Mouse (Mus musculus) naive thymus-derived CD4-positive, alpha-beta T cell, adult 2 months (primary cell): Measurements from ENCODE around the gene Socs2.

Experiments
- DNase-seq: peaks from one replicate; pipeline ENCODE4 v3.0.0-alpha.2; 2011; ENCODE audit warnings: low read depth

Gene Socs2

DNA sequence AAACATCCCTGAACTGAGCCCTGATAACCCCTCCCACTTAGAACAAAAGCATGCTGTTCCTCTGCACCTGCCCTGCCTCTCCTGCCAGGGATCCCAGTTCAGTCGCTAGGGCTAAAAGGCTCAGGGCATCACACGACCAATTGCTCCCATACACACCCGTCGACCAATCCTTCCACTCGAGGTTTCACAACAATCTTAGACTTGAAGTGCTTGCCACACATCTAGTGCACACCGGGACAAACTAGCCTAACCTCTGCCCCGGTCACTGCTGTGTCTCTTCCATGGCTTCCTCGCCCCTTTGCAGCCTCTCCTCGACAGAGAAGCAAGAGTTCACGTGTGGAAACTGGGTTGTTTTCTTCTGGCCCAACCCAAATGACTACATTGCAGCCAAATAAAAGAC is 3.3 kb upstream of the Socs2 start:
- DNase-seq, result no peak

DNA sequence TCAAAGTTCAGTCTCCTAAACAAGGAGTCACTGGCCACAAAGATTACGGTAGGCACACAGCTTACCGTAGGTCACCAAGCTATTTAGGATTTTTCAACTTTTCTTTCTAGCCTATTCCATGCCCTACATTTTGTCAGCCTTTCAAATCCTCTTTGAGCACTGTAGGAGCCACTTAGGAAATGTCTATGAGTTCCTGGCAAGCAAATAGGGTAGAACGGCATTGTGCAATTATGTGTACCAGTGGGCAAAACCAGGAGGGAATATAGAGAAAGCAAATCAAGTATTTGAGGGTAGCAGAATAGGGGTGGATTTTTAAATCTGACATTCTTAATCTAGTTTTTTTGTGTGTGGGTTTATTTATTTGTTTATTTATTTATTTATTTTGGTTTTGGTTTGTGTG is 2.7 kb upstream of the Socs2 start:
- DNase-seq, result no peak

DNA sequence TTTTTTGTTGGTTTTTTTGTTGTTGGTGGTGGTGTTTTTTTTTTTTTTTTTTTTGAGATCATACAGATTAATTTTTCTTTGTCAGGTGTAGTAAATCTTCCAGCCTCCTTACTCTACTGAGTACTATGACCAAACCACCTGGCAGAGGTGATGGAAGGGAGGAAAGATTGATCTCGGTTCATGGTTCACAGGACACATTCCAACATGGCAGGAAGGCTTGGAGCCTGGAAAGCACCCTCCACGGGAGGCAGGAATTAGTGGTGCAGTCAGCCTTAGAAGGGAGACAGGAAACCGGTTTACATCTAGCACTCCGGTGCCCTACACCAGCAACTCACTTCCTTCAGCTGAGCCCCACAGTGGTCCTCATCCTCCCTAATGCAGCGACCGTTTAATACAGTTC is 1.7 kb upstream of the Socs2 start:
- peak; percentile 12 for DNase-seq

DNA sequence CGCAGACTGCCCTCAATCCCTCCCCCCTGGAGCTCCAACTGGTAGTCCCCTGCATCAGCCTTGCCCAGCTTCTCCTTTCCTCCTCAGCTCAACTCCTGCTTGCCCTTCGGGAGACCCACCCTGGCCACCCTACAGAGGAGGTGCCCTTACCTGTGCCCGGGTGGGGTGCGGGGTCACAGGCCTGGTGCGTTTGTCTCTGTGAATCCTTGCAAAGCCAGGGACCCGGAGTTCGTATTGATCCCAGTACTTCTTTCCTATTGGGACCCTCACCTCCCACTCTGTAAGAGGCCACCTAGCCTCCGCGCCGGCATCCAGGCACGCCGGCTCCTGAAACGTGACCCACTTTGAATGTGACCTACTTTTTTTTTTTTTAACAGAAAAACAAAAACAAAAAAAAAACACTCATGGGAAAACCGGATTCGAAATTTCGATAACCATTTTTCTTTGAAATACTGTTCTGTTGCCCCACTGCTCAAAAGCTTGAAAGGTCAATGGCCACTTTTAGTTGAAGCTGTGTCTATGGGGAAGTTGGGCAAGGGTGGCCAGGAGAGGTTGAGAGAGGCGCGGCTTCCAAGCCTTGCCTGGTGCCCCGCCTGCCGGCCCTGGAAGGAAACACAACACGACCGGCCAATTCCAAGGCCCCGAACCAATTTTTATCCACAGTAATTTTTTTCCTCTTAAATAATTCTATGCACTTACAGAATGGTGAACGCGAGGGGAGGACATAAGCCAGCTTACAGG is 686 bp upstream of the Socs2 start:
- DNase-seq, result peak; percentile 28

DNA sequence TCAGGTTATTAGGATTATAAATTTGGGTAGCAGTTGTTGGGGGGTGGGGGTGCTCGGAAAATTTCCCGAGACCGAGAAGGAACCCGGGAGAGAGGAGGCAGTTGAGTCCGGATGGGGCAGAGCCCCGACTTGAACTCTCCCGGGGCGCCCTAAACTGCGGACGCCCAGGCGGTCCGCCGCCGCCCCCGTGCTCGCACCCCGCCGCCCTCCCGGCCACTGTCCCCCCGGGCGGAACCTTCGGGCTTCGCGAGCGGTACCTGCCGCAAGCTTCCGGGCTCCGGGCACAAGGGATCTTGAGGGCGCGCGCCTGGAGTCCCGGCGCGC is 657 bp downstream of the Socs2 start:
- DNase-seq, result peak; percentile 4

DNA sequence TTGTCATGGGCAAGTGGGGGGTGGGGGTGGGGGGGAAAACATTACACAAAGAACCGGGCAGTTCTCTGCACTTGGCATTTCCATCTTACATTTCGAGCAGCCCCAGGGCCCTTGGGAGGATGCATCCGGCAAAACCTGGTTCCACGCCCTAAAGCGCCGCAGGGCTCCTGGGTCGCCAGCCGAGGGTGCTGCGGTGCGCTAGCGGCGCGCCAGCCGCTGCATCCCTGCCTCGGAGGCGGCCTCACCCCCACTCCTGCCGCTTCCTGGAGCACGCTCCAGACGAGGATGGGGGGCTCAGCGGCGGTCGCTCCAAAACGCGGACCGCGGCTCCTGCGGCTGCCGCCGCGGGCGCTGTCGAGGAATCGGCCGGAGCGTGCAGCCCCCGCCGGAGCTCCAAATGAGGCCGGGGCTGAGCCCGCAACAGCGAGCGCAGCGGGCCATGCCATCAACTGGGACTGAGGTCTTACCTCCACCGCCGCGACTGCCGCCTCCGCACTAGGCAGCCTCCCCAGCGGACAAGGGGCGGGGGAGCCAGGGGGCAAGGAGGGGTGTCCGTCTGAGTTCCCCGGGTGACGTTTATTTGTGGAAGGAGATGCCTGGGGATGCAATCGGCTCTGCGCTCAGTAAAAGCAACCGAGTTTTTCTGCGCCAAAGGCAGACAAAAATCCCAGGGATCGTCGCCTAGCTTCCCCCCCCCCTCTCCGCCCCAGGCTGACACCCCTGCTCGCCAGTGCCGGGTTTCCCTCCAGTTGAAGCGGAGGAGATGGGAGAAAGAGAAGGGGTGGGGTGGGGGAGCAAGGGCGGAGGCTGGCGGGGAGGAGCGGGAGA is 1.2 kb downstream of the Socs2 start:
- peak; percentile 19 for DNase-seq

DNA sequence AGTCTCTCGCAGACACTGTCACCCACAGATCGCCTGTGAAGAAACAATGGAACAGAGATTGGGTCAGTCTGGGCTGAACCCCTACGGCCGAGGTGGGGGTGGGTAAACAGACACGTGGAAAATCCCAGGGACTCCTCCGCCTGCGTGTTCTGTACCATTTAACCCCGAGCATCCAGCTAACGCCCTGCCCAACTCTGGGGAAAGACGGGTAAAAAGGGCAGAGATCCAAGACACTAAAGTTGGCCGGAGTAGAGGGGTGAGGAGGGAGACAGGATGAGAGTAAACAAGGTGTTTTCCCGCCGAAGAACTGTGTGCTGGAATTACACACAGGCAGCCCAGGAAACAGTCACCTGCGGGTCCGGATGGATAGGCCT is 1.8 kb downstream of the Socs2 start:
- DNase-seq, result no peak

DNA sequence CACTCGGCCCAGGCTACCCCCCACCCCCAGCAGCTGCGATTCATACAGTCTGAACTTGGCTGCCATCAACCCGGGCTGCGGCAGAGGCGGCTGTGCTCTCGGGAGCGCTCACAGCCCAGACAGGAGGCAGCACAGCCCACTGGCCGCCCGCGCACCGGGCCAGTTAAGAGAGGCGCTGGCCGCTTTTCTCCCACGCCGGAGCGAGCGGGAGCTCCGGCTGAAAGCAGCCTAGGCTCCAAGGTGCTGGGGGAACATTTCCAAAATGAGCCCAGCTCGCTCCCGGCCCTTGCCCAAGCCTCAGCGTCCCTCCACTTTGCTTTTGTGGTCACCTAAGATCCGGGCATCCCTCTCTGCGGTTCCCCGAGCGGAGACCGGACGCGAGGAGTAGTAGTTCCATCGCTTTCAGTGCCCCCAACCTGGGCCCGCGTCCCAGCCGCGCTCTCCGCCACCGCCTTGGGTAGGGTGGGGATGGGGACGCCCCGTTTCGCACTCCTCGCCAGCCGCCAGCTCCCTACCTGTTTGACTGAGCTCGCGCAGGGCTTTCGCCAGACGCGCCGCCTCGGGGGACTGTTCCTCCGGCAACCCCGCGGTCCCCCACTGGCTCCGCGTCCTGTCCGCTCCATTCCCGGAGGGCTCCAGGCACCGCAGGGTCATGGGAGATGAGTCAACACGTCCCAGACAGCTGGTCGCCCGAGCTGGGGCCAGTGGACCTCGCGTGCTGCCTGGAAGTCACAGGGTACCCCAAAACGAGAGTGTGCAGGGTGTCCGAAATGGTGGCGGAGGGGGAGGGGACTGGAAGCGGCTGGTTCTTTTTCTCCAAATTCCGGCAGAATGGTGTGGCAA is 2.4 kb downstream of the Socs2 start:
- DNase-seq, result no peak

DNA sequence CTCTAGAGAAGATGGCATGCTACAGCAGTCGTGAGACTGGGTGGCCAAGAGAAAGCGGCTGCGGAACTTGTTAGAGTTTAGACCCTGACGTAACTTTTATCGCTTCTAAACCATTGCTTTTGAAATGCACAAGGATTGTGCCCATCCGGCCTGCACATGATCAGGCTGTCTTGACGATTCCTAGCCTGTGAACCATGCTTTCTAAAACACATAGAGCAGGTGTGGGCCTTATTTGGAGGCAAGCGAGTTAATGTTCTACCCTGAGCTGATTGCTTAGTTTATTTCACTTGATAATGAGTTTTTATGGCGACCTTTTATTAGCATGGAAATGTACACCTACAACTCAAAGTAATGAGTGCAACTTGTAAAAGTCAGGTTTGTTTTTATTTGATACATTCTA is 5.8 kb downstream of the Socs2 start:
- no peak for DNase-seq

DNA sequence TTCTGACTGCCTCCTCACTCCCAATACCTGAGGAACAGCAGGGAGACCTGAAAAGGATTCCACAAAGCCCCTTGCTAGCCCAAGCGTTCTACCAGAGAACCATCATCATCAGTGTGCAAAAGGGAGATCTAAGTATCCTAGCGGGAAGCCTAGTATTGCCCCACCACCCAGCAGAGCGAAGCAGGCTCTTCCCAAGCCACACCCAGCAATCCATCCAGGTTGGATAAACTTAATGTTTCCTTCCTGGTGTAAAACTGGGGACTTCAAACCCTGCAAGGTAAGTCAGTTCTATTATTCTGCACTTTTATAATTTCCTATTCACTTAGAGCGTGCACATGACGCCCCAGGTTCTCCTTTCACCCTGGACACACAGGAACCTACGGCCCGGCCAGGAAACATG is 6.3 kb downstream of the Socs2 start:
- no peak for DNase-seq

DNA sequence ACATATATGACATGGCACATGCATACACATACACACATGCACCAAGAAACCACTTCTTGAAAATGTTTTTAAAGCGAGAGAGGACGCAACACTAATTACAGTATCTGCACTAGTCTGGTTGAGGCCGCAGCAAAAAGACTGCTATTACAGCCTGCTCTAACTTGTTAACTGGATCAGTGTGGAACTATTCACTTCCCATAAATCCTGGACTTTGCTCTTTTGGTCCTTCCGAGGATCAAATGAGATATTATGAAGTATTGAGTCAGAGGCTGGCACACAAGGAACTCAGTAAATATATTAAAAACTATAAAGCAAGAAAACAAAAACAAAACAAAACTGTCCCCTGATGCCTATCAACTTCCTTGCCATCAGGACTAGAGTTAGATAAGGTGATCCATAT is 6.8 kb downstream of the Socs2 start:
- no peak for DNase-seq

DNA sequence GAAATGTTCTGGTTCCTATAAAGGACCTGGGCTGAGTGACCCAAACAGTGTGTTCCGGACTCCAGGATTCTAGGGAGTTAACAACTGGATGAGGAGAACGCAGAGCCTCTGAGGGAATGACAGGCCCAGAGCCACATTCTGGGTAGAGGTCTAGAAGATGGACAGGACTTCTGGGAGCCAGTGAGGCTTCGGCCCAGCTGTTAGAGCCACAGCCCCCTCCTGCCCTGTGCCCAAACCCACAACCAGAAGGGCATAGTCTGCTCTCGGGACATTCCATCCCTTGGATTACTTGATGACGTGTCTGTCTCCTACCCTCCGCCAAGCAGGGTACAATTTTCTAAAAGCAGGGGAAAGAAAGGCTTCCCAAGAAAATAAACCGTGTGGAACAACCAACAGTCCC is 7.8 kb downstream of the Socs2 start:
- DNase-seq, result no peak

DNA sequence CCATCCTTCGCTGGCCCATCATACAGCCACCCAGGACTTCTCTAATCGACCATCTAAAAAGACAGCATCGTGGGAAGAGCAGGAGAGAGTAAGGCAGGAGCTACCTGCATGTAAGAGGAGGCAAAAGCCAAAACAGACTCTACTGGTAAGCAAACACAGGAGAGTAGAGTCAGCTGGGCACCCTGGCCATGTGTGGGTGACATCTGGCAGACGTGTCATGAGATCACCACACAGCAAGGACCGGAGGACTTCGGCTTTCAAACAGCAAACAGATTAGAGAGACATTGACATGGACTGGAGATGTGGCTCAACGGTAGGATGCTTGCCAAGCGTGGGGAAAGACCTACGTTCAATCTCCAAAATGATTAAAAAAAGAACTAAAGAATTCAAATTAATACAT is 8.5 kb downstream of the Socs2 start:
- no peak for DNase-seq

DNA sequence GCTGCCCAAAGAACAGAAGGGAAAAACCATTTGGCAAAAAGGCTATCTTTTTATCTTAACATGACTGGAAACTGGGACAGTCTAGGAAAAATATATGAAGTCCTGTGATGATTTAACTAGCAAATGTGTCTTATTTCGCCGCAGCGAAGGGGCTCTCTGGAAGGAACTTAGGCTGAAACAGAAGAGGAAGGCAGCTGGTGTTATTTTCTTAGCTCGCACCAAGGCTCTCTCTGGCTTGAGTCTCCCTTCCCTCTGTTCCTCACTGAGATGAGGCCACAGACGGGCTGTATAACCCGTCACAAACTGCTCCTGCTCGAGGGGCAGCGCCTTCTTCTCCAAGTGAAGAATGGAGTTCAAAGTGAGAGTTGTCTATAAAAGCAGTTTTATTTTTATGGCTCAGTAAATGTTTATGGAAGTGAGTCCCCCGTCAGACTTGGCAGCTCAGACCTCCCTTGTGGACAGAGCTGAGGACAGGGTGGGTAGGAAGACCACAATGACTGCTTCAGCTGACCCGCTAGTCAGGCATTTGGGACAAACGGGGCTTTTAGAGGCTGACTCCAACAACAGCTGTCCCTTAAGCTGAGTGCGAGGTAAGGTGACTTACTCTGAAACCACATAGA is 9.3 kb downstream of the Socs2 start:
- DNase-seq, result no peak

DNA sequence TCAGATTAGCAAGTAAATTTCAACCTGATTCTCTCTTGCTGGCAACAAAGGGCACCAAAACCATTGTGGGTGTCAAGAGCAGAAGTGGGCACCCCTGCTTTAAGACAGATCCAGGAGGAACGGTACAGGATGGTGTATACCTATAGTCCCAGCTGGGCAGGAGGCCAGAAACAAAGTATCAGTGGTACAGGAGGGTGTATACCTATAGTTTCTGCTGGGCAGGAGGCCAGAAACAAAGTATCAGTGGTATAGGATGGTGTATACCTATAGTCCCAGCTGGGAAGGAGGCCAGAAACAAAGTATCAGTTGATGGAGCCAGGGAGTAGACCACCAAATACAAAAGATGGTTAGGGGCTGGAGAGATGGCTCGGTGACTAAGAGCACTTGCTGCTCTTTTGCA is 12.2 kb downstream of the Socs2 start:
- no peak for DNase-seq

DNA sequence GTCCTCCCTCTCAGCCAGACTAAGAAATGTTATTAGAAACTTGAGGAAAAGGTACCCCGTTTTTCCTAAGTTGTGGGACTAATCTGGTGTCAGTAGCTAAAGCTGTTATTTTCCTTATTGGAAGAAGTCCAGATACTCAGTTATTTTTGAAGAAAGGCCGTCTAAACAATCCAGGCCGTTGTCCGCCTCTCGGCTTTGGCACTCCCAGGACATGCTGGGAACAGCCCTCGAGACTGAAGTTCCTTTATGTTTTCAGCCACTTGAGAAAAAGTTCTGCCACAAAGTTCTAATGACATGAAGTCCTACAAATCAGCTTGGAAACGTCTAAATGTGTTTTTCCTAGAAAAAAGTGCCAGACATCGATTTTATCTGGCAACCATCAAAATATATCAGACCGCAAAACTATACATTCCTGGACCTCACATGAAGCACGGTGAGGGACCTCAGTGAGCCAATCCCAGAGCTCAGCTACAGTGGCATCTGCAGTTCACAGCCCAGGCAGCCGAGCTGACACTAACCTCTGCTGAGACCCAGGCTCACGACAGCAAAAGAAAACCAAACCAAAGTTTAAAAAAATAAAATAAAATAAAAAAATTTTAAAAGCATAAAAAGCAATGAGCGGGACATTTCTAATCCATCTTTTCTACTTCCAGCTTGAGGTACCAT is 17.2 kb downstream of the Socs2 start:
- no peak for DNase-seq

DNA sequence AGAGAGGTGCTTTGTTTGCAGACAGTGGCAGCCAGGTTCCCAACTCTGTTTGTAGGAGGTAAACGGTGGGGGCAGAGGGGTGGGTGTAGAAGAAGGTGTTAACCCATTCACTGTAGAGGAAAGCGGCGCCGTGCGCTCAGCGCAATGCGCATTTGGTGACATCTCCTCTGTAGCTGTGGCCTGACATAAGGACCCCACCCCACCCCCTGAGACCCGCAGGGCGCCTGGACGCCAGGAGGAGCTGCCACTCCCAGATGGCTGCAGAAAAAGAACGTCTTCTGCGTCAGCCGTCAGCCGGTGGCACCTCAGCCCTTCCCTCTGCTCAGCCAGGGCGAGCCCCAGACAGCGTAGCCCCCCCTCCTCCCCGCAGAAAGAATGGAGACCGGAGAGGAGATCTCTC is 18.5 kb downstream of the Socs2 start:
- no peak for DNase-seq

DNA sequence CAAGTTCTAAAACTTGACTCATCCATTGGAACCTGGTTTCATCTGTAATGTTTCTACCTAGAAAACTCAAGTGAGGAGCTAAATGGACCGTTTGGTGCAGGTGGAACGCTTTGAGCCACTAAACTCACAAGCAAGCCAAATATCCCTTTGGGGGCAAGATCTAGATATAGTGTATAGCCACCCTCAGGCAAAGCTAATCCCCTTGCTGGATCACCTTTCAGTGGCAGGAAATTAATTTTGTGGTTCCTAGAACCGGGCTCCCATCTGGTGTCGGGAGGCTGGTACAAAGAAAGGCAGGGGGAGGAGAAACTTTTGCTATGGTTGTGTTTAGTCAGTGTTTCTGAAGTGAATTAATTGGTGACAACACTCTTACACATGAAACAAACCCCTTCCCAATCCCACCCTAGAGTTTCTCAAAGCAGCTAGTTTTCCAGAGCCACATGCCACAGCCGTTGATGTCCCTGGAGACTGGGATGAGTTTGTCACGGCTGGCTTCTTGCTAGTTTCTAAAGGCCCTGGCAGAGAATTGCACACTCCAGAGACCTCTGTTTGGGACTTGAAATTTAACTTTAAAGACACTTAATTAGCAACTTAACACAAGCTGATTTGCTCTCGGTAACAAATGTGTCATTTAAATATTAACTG is 19.7 kb downstream of the Socs2 start:
- no peak for DNase-seq

DNA sequence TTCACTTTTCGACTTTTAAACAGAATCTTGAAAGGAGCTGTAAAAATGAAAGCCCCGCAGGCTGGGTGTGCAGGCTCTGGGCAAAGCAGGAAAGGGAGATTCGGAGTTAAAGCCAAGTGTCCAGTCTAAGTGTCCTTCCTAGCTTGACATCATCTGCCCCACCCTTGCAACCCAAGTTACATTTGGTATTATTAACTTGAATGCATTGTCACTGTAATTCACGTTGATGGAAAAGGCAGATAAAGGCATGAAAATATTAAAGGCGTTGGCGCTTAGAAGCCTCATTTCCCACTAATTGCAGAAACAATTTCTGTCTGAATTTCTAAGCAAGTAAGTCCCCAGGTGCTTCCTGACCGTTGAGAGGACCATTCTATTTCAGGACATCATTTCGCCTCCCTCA is 20.6 kb downstream of the Socs2 start:
- DNase-seq, result no peak

DNA sequence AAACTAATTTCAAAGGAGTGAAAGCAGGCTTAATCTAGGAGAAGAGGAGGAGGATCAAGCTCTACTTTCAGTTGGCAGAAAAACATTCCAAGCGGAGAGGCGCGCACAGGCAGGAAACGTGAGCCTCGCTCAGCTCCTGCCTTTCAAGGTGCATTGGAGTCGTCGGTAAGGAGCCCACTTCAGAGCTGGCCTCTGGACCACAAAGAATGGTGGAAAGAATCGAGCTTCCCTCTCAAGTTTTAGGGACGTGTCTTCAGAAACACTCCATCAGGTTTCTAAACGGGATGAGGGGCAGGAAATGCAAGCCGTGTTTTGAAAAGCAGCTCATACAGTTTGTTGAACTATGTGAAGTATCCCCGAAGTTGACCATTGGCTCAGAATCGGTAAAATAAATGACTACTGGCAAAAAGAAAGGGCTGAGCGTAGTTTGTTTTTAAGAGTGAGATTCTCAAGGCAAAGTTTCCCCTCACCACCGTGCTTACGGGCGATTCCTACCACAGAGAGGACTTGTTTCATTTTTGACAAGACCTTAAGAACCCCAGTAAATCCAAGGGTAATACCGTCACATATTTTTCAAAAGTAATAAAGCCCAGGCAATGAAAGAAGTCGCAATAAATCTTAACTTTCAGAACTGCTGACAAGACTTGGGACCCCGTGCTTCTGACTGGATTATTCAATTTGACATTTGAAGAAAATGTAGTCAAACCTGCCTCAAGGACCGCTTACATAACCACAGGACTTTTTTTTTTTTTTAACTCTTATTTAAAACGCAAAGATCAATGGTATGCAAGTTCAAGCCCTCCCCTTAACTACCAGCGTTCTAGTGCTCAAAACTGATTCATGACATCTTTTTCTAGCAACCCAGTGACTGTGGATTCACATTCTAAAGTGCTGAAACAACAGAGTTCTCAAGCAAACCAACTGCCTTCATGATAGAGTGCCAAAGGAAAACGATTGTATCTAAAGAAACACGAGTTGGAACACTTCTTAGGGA is 21.9 kb downstream of the Socs2 start:
- peak; percentile 24 for DNase-seq
